Mouse (Mus musculus) embryonic facial prominence, embryonic 12.5 days (tissue): ENCODE measurements around the gene Mex3d. TPM values are rescaled to one million over a fixed set of nuclear protein-coding genes. Genes with fewer than 3 reads are reported as not detected.
"Not testable (repeated sequence)": the region's sequence is repeated elsewhere in the genome, so short reads cannot be mapped to it uniquely, and the experiment has no call there.

ENCODE experiments used
- ATAC-seq: fragments of 200-750 bp; cut with Nextera tagmentation; 2 replicates; pipeline ENCODE4 v1.8.0; 2017; ENCODE audit not compliant: insufficient number of reproducible peaks, insufficient read depth, low FRiP score, low TSS enrichment
- H3K27ac ChIP-seq: fragments of 300-500 bp; sonication (generic); 2 replicates; pipeline ENCODE4 v1.5.1; 2016; ENCODE audit warnings: mild to moderate bottlenecking
- H3K27me3 ChIP-seq: fragments of 300-500 bp; sonication (generic); 2 replicates; pipeline ENCODE4 v1.6.1; 2016; ENCODE audit warnings: mild to moderate bottlenecking, moderate library complexity
- H3K36me3 ChIP-seq: fragments of 300-500 bp; sonication (generic); 2 replicates; pipeline ENCODE4 v1.6.1; 2016; ENCODE audit warnings: mild to moderate bottlenecking
- H3K4me1 ChIP-seq: fragments of 300-500 bp; sonication (generic); 2 replicates; pipeline ENCODE4 v1.6.1; 2016
- H3K4me2 ChIP-seq: fragments of 300-500 bp; sonication (generic); replicated peaks from 2 replicates; pipeline ENCODE4 v1.6.1; 2016; ENCODE audit warnings: mild to moderate bottlenecking, moderate library complexity
- H3K4me3 ChIP-seq: fragments of 300-500 bp; sonication (generic); 2 replicates; pipeline ENCODE4 v1.5.1; 2016; ENCODE audit warnings: mild to moderate bottlenecking
- H3K9ac ChIP-seq: fragments of 300-500 bp; sonication (generic); 2 replicates; pipeline ENCODE4 v1.6.1; 2016; ENCODE audit warnings: mild to moderate bottlenecking, moderate library complexity
- H3K9me3 ChIP-seq: fragments of 300-500 bp; sonication (generic); 2 replicates; pipeline ENCODE4 v1.6.1; 2016; ENCODE audit warnings: mild to moderate bottlenecking, moderate library complexity
- WGBS: fragments of 180-500 bp; shearing (Covaris S2); methylation state at CpG from one replicate; pipeline ENCODE4 v1.1.7; 2016; 5-methylcytosine and 5-hydroxymethylcytosine counted together
- polyA plus RNA-seq: library from polyadenylated mRNA; unstranded; fragments of >200 nt; fragmentation: Nextera tagmentation; extraction: Ambion mirVana; gene quantifications from 2 replicates; pipeline ENCODE4 v1.2.1, GENCODE M21; 2016

The Mex3d gene
- polyA plus RNA-seq, 1 experiment from 2014 or later, result 14.9 TPM

DNA sequence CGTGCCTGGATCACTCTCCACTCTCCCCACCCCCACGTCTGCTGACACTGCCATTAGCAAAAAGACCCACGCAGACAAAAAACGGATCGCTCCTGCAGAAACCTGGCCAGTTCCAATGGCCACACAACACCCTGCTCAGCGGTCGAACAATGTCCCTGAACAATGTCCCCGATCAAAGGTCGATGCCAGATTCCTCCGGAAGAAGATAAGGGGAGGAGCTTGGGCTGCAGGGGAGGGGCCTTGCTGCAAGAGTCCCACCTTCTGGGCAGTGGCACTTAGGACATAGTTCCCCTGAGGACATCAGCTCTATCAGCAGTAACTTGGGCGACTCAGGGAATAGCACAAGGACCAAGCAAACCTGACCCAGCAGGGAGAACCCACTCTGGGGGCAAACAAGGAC, 35.6 kb downstream of the Mex3d start:
- no peak overlapping the region for H3K9ac ChIP-seq

DNA sequence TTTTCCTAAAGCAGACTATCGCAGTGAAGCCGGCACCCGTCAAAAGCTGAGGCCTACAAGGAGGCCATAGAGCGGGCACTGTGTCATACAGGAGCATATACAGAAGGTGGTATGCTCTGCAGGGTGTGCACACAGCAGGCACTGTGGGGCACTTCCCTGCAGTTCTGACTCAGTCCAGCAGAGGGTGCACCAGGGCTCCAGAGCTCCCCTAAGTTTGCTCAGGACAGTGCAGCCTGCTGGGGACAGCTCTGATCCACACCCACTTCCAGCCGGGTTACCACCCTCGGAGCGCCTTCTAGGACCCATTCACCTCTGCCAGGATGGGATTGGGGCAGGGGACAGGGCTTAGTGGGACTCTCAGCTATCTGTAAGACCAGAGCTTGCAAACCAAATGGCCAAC, 37.2 kb downstream of the Mex3d start:
- Histone ChIP-seq H3K27me3 (peaks cover 98% of the 10 kb centered on the region), H3K9ac (no peak overlapping the region), H3K9me3 (no peaks in the 10 kb centered on the region), H3K4me3 (no peak overlapping the region), H3K4me2 (no peak overlapping the region), H3K36me3 (no peaks in the 10 kb centered on the region), H3K4me1 (peaks cover 16% of the 10 kb centered on the region), H3K27ac (no peak overlapping the region)
- ATAC-seq, result peak; percentile 82
- WGBS, result 4% methylated on average over 7 of the region's 7 CpGs

More for the DNA sequence above, 35.6 kb downstream of the Mex3d start:
- H3K4me2 ChIP-seq, result no peak overlapping the region
- H3K9me3 ChIP-seq, result no peaks in the 10 kb centered on the region
- WGBS, result 21% methylated on average over 11 of the region's 11 CpGs
- H3K36me3 ChIP-seq, result no peaks in the 10 kb centered on the region
- ATAC-seq, result no peak
- no peak overlapping the region for H3K4me3 ChIP-seq
- peaks cover 25% of the 10 kb centered on the region for H3K4me1 ChIP-seq
- peaks cover 100% of the 10 kb centered on the region for H3K27me3 ChIP-seq
- H3K27ac ChIP-seq, result no peak overlapping the region

DNA sequence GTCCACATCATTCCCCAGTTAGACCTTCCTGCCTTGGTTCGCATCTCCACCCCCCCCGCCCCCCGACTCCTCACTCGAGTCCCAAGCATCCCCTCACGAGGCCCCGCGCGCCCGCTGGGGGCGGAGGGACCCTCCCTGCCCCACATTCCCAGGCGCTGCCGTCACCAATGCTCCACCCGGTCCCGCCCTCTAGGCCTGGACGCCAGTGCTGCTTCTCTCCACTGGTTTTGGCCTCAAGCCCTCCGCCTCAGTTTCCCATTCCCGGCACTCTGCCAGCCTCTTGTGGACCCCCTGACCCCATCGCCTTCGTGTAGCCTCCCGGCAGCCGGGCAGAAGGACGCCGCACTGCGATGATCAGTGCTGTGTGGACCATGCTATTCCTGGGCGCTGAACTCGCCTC, 38.5 kb downstream of the Mex3d start:
- no peak for ATAC-seq
- Histone ChIP-seq H3K9me3 (no peaks in the 10 kb centered on the region), H3K27me3 (peaks cover 98% of the 10 kb centered on the region), H3K9ac (peak overlapping the region; percentile 19; the same call in 1 of the 2 replicates), H3K4me3 (peak overlapping the region; percentile 22), H3K36me3 (no peaks in the 10 kb centered on the region), H3K4me2 (peak overlapping the region; percentile 43), H3K27ac (no peak overlapping the region), H3K4me1 (peaks cover 20% of the 10 kb centered on the region)
- 17% methylated on average over 26 of the region's 26 CpGs for WGBS

DNA sequence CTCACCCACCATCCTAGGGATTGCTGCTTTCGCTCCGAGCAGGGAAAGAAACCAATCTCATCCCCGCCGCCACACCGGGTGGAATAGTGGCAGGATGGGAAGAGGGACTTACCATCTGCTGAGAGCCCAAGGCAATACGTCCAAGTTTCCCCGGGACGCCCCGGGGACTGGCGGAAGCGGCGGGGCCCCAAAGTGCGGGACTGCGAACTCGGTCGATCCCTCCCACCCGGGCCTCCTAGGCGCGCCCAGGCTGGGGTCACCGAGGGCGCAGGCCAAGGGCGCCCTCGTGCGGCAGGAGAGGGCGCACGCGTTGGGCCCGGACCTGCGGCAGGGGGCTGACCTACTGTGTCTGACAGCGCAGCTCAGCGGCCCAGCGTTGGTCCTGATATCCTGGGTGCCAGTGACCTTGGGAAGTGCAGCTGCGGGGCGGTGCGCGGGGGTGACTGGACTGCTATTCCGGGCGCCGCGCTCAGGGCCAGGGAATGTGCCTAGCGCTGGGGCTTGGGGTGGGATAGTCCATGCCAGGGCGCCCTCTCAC, 39.1 kb downstream of the Mex3d start, which contains the start of gene Adamtsl5:
Gene Adamtsl5 (minus strand): TSS at position 169 of the 538 bp plus-strand sequence.
- no peak within 1 kb of the TSS for H3K27ac ChIP-seq
- no peaks in the 10 kb centered on the region for H3K36me3 ChIP-seq
- peak within 1 kb of the TSS; percentile 22 for H3K4me3 ChIP-seq
- WGBS, result 1% methylated on average over 42 of the region's 42 CpGs
- H3K4me2 ChIP-seq, result peak within 1 kb of the TSS; percentile 43
- ATAC-seq, result no peak
- peak within 1 kb of the TSS; percentile 27; the same call in 1 of the 2 replicates for H3K9ac ChIP-seq
- peaks cover 98% of the 10 kb centered on the region for H3K27me3 ChIP-seq
- no peaks in the 10 kb centered on the region for H3K9me3 ChIP-seq
- H3K4me1 ChIP-seq, result peaks cover 23% of the 10 kb centered on the region

DNA sequence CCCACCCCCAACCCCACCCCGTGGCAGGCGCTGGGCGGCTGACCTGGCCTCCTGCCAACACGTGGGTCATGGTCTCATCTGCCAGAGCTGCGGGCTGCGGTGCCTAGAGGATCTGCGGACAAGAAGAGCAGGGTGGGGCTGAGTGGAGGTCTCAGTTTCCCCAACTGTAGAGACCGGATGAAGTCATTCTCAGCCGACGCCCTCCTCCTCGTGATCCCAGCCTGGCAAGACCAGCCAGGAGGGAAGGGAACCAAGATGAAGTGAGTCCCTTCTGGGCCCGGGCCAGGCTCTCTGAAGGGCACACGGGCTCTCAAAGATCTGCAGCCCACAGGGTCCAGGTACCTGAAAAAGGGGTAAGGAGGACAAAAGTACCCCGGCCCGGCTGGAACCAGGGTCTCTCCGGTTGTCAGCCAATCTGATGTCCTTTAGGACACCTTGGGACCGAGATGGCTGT, 39.9 kb downstream of the Mex3d start:
- no peaks in the 10 kb centered on the region for H3K36me3 ChIP-seq
- no peak overlapping the region for H3K27ac ChIP-seq
- peaks cover 98% of the 10 kb centered on the region for H3K27me3 ChIP-seq
- H3K4me3 ChIP-seq, result no peak overlapping the region
- no peak overlapping the region for H3K9ac ChIP-seq
- no peaks in the 10 kb centered on the region for H3K9me3 ChIP-seq
- H3K4me2 ChIP-seq, result no peak overlapping the region; the same call in none of the 2 replicates
- WGBS, result 12% methylated on average over 17 of the region's 17 CpGs
- ATAC-seq, result no peak
- peaks cover 29% of the 10 kb centered on the region for H3K4me1 ChIP-seq

DNA sequence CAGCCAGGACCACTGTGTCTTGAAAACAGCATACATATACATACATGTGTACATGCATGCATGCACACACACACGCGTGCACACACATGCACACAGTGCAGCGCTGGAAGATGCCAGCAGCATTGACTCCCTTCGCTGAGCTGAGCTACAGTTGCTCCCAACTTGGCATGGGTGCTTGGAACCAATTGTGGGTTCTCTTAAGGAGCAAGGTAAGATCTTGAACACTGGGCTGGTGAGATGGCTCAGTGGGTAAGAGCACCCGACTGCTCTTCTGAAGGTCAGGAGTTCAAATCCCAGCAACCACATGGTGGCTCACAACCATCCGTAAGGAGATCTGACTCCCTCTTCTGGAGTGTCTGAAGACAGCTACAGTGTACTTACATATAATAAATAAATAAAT, 41.5 kb downstream of the Mex3d start:
- H3K4me1 ChIP-seq, result peaks cover 39% of the 10 kb centered on the region
- H3K36me3 ChIP-seq, H3K4me3 ChIP-seq, H3K27ac ChIP-seq, ATAC-seq, H3K9ac ChIP-seq, H3K9me3 ChIP-seq, H3K4me2 ChIP-seq: not testable (repeated sequence)
- 71% methylated on average over 6 of the region's 6 CpGs for WGBS
- peaks cover 98% of the 10 kb centered on the region for H3K27me3 ChIP-seq

DNA sequence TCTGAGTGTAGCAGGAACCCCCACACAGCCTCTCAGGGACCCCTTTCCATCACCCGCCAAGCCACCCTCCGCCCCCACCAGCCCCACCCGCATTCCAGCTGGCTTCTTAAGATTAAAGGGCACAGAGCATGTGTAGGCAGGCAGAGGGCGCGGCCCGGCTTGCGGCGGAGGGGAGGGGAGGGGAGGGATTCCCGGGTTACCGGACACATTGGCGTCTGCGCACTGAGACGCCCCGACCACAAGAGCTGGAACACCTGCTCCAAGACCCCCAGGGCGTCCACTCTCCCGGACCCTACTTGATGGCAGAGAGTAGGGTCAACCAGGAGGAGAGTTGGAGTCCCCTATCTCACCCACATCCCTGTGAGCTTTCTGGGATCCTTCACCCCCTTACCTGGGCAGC, 42.3 kb downstream of the Mex3d start:
- H3K4me3 ChIP-seq, result peak overlapping the region; percentile 9; the same call in 1 of the 2 replicates
- H3K9ac ChIP-seq, result peak overlapping the region; percentile 2; the same call in 1 of the 2 replicates
- H3K36me3 ChIP-seq, result no peaks in the 10 kb centered on the region
- ATAC-seq, result no peak
- H3K4me1 ChIP-seq, result peaks cover 39% of the 10 kb centered on the region
- H3K27ac ChIP-seq, result no peak overlapping the region
- H3K27me3 ChIP-seq, result peaks cover 98% of the 10 kb centered on the region
- no peaks in the 10 kb centered on the region for H3K9me3 ChIP-seq
- peak overlapping the region; percentile 12; the same call in 1 of the 2 replicates for H3K4me2 ChIP-seq
- under 1% methylated on average over 16 of the region's 16 CpGs for WGBS

DNA sequence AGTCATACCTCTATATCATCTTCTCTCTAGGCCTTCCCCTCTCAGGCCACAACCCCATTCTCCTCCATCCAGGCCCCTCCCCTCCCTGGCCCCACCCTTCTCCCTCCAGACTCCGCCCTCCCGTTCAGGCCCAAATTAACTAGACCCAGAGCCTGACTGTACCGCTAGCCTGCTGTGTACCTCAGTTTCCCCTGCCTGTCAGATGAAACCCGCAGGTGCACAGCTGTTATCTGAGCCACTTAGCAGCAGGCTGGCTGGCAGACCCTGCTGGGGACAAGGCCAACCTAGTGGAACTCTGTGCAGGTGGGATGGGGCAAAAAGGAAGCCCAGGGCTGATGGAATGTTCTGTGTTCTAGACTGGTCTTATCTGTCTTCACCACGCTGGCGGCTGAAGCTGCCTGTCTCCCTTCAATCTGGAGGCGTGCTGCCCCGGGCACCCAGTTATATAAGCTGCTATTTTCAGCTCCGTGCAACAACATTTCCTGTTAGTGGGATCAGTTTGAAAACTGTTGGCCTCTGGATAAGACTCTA, 43.3 kb downstream of the Mex3d start:
- no peak for ATAC-seq
- H3K4me2 ChIP-seq, result 0 out of 2 replicates have a peak overlapping the region, but pooled peaks have one; percentile 1
- H3K36me3 ChIP-seq, result no peaks in the 10 kb centered on the region
- no peaks in the 10 kb centered on the region for H3K9me3 ChIP-seq
- no peak overlapping the region for H3K9ac ChIP-seq
- no peak overlapping the region for H3K27ac ChIP-seq
- H3K27me3 ChIP-seq, result peaks cover 89% of the 10 kb centered on the region
- H3K4me3 ChIP-seq, result no peak overlapping the region
- H3K4me1 ChIP-seq, result peaks cover 38% of the 10 kb centered on the region
- WGBS, result 39% methylated on average over 9 of the region's 9 CpGs

DNA sequence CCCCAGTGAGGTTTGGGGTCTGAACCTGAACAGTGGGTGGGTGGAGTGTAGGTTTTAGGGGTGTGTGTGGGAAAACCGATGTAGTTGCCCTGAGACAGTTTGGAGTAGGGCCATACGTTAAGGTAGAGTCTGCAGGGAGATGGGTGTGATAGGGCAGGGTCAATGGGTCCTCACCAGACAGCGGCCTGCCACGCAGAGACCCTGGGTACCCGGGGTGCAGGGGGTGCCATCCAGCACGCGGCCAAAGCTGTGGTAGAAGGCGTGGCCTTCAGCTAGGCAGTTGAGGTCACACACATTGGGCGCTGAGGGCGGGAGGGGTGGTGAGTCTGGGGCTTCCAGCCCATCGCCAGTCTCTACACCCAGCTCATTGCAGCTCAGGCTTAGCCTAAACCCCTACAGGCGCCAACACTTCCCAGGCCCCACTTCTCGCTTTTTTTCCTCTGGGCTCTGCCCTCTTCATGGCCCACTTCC, 44.0 kb downstream of the Mex3d start:
- peaks cover 81% of the 10 kb centered on the region for H3K27me3 ChIP-seq
- no peak overlapping the region for H3K27ac ChIP-seq
- H3K4me3 ChIP-seq, result peak overlapping the region; percentile 34
- H3K36me3 ChIP-seq, result no peaks in the 10 kb centered on the region
- H3K4me2 ChIP-seq, result peak overlapping the region; percentile 53
- no peak overlapping the region for H3K9ac ChIP-seq
- WGBS, result 26% methylated on average over 13 of the region's 13 CpGs
- peaks cover 31% of the 10 kb centered on the region for H3K4me1 ChIP-seq
- ATAC-seq, result 0 out of 2 replicates have a peak, but pooled peaks have one; percentile 9
- no peaks in the 10 kb centered on the region for H3K9me3 ChIP-seq

DNA sequence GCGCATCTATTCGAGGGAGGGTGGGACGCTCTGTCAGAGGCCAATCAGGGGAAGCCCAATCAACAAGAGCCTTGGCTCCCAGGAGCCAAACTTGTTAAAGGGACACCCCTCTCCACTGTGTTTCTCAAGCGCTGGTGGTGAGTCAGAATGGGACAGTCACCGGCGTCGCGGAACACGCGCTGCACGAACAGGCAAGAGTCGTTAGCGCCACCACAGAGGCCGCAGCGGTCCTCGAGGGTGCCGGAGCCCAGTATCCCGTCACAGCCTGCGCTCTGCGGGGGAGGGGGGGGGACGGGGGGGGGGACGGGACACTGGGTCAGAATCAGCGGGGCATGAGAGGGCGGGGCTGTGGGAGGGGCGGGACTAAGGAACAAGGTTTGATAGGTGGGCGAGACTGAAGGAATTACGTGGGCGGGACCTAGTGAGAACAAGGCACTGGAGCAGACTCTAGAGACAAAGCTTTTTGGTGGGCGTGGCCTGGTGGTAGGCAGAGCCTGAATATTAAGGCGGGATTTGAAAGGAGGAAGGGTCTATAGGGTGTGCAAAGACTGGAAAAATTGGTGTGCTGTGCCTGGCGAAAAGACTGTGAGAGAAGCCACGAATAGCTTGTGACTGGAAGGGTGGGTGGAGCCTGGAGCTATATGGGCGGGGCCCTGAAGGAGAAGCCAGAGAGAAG, 44.6 kb downstream of the Mex3d start:
- Histone ChIP-seq H3K27ac (no peak overlapping the region), H3K27me3 (peaks cover 76% of the 10 kb centered on the region), H3K4me2 (peak overlapping the region; percentile 53), H3K9ac (no peak overlapping the region), H3K36me3 (no peaks in the 10 kb centered on the region), H3K4me3 (peak overlapping the region; percentile 34), H3K4me1 (peaks cover 25% of the 10 kb centered on the region), H3K9me3 (no peaks in the 10 kb centered on the region)
- ATAC-seq, result peak; percentile 68
- WGBS, result 2% methylated on average over 32 of the region's 33 CpGs

DNA sequence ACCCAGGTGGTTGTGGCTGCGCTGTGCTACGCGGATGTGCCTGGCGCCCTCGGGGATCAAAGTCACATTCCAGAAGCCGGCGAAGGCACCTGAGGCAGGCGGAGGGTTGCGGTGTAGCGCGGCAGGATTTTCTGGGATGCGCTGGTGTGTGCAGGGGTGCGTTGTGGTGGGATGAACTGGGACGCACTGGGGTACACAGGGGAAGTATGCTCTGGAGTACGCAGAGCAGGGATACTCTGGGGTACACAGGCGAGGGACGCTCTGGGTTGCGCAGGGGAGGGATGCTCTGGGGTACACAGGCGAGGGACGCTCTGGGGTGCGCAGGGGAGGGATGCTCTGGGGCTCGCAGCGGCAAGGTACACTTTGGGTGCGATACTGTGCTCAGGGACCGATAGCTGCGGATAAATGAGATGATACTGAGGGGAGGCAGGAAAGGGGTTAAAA, 45.1 kb downstream of the Mex3d start:
- Histone ChIP-seq H3K4me1 (peaks cover 23% of the 10 kb centered on the region), H3K27me3 (peaks cover 70% of the 10 kb centered on the region), H3K9me3 (no peaks in the 10 kb centered on the region), H3K4me3 (peak overlapping the region; percentile 34), H3K36me3 (no peaks in the 10 kb centered on the region), H3K4me2 (peak overlapping the region; percentile 53), H3K9ac (no peak overlapping the region), H3K27ac (no peak overlapping the region)
- under 1% methylated on average over 26 of the region's 26 CpGs for WGBS
- ATAC-seq, result peak; percentile 22; the same call in 1 of the 2 replicates
